In genomic region chr1:84218605-84219004, GRCm38 (mm10) we compare ENCODE assay signal across 9 mouse cellular contexts.
DNase-seq lines count a peak whose midpoint lies in the region; ATAC-seq and TF ChIP-seq lines count a peak whose summit lies in the region.
"Had no signal": no experiment of that assay in that cellular context is flagged by ENCODE, and none has a peak within 500 bp of the region (broad histone marks: within the 10 kb centered on the region; RNA-seq: fewer than 3 reads in every experiment).

No protein-coding gene starts in this region.

- H3K9ac ChIP-seq in liver, postnatal 0 days (replicated peaks) = no peak overlapping the region
- no peak overlapping the region for H3K9ac ChIP-seq in liver, embryonic 12.5 days
- H3K9ac ChIP-seq: limb, embryonic 15.5 days had no signal

- ATAC-seq in liver, postnatal 0 days = no peak
- ATAC-seq in liver, embryonic 12.5 days = no peak

- intact Hi-C loops in gastrocnemius, postnatal 14 days (cut with DNase I; ENCODE audit: low total_unique reads) = no loop called here

- no peaks in the 10 kb centered on the region for H3K36me3 ChIP-seq in liver, postnatal 0 days (replicated peaks; ENCODE audit: insufficient read depth, low read length)
- no peaks in the 10 kb centered on the region for H3K36me3 ChIP-seq in liver, embryonic 12.5 days
- H3K36me3 ChIP-seq: limb, embryonic 15.5 days had no signal

- WGBS in liver, postnatal 0 days (ENCODE audit: insufficient replicate concordance) = 40% methylated on average over 7 of the region's 7 CpGs
- 43% methylated on average over 7 of the region's 7 CpGs for WGBS in liver, embryonic 12.5 days (ENCODE audit: insufficient replicate concordance)

- H3K4me3 ChIP-seq in liver, postnatal 0 days (ENCODE audit: low read depth, low read length) = no peak overlapping the region
- no peak overlapping the region for H3K4me3 ChIP-seq in liver, embryonic 12.5 days
- H3K4me3 ChIP-seq: limb, embryonic 15.5 days had no signal

- H3K27ac ChIP-seq in liver, postnatal 0 days (ENCODE audit: low read depth) = peak overlapping the region; percentile 12; the same call in 1 of the 2 replicates
- H3K27ac ChIP-seq in liver, embryonic 12.5 days = no peak overlapping the region
- H3K27ac ChIP-seq: limb, embryonic 15.5 days had no signal

- no peak for TF ChIP-seq CTCF in liver, postnatal 0 days (IDR thresholded peaks at IDR 0.05; ENCODE audit: low read depth)

- no peak for TF ChIP-seq EP300 in liver, postnatal 0 days (IDR thresholded peaks at IDR 0.05; ENCODE audit: low read depth)

- H3K4me1 ChIP-seq in liver, postnatal 0 days (ENCODE audit: insufficient read depth) = peaks cover 13% of the 10 kb centered on the region; the same call in 1 of the 2 replicates
- H3K4me1 ChIP-seq in liver, embryonic 12.5 days = no peaks in the 10 kb centered on the region

- no peaks in the 10 kb centered on the region for H3K27me3 ChIP-seq in liver, postnatal 0 days (ENCODE audit: insufficient read depth, low read length)
- no peaks in the 10 kb centered on the region for H3K27me3 ChIP-seq in liver, embryonic 12.5 days (replicated peaks)
- H3K27me3 ChIP-seq: limb, embryonic 15.5 days had no signal

- H3K9me3 ChIP-seq in liver, postnatal 0 days (ENCODE audit: low read length) = no peaks in the 10 kb centered on the region
- no peaks in the 10 kb centered on the region for H3K9me3 ChIP-seq in liver, embryonic 12.5 days (replicated peaks)
- H3K9me3 ChIP-seq: limb, embryonic 15.5 days had no signal

- no peak for DNase-seq in liver, postnatal 0 days
- peak; percentile 34 for DNase-seq in gastrocnemius, postnatal 14 days
- DNase-seq in kidney, postnatal 36 days = peak; percentile 17 to 34
- DNase-seq in skeletal muscle tissue, adult 2 months (ENCODE audit: low read depth, low spot score) = peak; percentile 47
- no peak for DNase-seq in cerebellum, adult 11-12 months
- DNase-seq in spleen, postnatal 36 days (ENCODE audit: low spot score in 2 of 2) = no peak
- DNase-seq: thymus, adult 2 months had no signal

- no peak overlapping the region for H3K4me2 ChIP-seq in liver, postnatal 0 days (ENCODE audit: low read depth, low read length)
- no peak overlapping the region for H3K4me2 ChIP-seq in liver, embryonic 12.5 days
- H3K4me2 ChIP-seq: limb, embryonic 15.5 days had no signal

Comparison
In these comparisons a context has a peak if more than half of its experiments do, and no peak if none do; other contexts are left out.
1. DNase-seq: peak in gastrocnemius, postnatal 14 days (single experiment), kidney, postnatal 36 days (2 of 2) and skeletal muscle tissue, adult 2 months (single experiment); none in liver, postnatal 0 days (single experiment), cerebellum, adult 11-12 months (single experiment) and spleen, postnatal 36 days (0 of 2).